In the genomic region with DNA sequence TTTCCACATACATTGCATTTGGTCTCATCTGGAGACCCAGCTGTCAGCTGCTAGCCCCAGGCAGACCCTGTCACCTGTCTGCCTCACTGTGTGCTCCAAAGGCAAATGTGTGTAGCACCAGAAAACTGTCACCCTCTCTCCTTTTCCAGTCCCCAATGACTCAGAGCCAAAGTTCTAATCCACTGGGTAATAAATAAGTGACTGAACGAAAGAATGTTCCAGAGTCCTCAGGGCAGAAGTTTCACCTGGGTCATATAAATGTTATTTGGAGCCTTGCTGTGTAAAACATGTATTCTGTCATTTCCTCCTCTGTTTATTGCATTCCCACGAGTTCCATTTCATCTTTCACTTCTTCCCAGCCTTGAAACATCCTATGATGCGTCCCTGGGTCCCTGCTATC, we compare ENCODE assay signal across 16 mouse cellular contexts.
"Had no signal": no experiment of that assay in that cellular context is flagged by ENCODE, and none has a peak within 500 bp of the region (broad histone marks: within the 10 kb centered on the region; RNA-seq: fewer than 3 reads in every experiment).

No protein-coding gene starts in this region.

- H3K9ac ChIP-seq: limb, embryonic 13.5 days; liver, embryonic 13.5 days; midbrain, embryonic 12.5 days; midbrain, embryonic 15.5 days; neural tube, embryonic 12.5 days; neural tube, embryonic 15.5 days had no signal

- H3K9me3 ChIP-seq: liver, embryonic 13.5 days; midbrain, embryonic 12.5 days; neural tube, embryonic 15.5 days had no signal

- DNase-seq: kidney, adult 18-20 months; kidney, postnatal 14 days; left cerebral cortex, postnatal 4 days; liver, embryonic 13.5 days; lung, adult 2 months; lung, postnatal 14 days; right cerebral cortex, postnatal 25 days; thymus, adult 18-20 months; thymus, postnatal 14 days; thymus, postnatal 4 days had no signal

- H3K4me3 ChIP-seq: limb, embryonic 13.5 days; liver, embryonic 13.5 days; midbrain, embryonic 12.5 days; midbrain, embryonic 15.5 days; neural tube, embryonic 12.5 days; neural tube, embryonic 15.5 days had no signal

- ATAC-seq: inflammation-experienced regulatory T-cells, adult 6 months; midbrain, embryonic 15.5 days had no signal

- H3K27ac ChIP-seq: limb, embryonic 13.5 days; liver, embryonic 13.5 days; midbrain, embryonic 12.5 days; midbrain, embryonic 15.5 days; neural tube, embryonic 12.5 days; neural tube, embryonic 15.5 days had no signal

- H3K27me3 ChIP-seq: limb, embryonic 13.5 days; liver, embryonic 13.5 days; midbrain, embryonic 12.5 days; midbrain, embryonic 15.5 days; neural tube, embryonic 12.5 days; neural tube, embryonic 15.5 days had no signal

- H3K4me1 ChIP-seq: liver, embryonic 13.5 days; midbrain, embryonic 12.5 days; midbrain, embryonic 15.5 days; neural tube, embryonic 12.5 days; neural tube, embryonic 15.5 days had no signal

- H3K4me2 ChIP-seq: limb, embryonic 13.5 days; liver, embryonic 13.5 days; midbrain, embryonic 12.5 days; midbrain, embryonic 15.5 days; neural tube, embryonic 12.5 days; neural tube, embryonic 15.5 days had no signal

- H3K36me3 ChIP-seq: limb, embryonic 13.5 days; liver, embryonic 13.5 days; midbrain, embryonic 12.5 days; midbrain, embryonic 15.5 days; neural tube, embryonic 12.5 days; neural tube, embryonic 15.5 days had no signal
